ENCODE assay signal across 21 mouse cellular contexts in genomic region chr10:94172706-94173105, GRCm38 (mm10). TPM values are rescaled to one million over a fixed set of nuclear protein-coding genes. Genes with fewer than 3 reads are reported as not detected.
DNase-seq lines count a peak whose midpoint lies in the region; ATAC-seq and TF ChIP-seq lines count a peak whose summit lies in the region.
"Had no signal": no experiment of that assay in that cellular context is flagged by ENCODE, and none has a peak within 500 bp of the region (broad histone marks: within the 10 kb centered on the region; RNA-seq: fewer than 3 reads in every experiment).

No protein-coding gene starts in this region.

- no peak for TF ChIP-seq CTCF in forebrain, postnatal 0 days (IDR thresholded peaks at IDR 0.05; ENCODE audit: low read depth)

- H3K36me3 ChIP-seq in forebrain, embryonic 12.5 days (replicated peaks), result peaks cover 52% of the 10 kb centered on the region
- peaks cover 30% of the 10 kb centered on the region for H3K36me3 ChIP-seq in forebrain, postnatal 0 days (ENCODE audit: insufficient read depth)
- H3K36me3 ChIP-seq in neural tube, embryonic 13.5 days, result peaks cover 80% of the 10 kb centered on the region
- peaks cover 61% of the 10 kb centered on the region for H3K36me3 ChIP-seq in neural tube, embryonic 15.5 days
- peaks cover 67% of the 10 kb centered on the region for H3K36me3 ChIP-seq in hindbrain, embryonic 13.5 days

- ATAC-seq in forebrain, embryonic 12.5 days (ENCODE audit: low FRiP score), result peak; percentile 27; the same call in 1 of the 2 replicates
- ATAC-seq in forebrain, postnatal 0 days, result no peak; the same call in 1 of the 2 replicates
- ATAC-seq in neural tube, embryonic 13.5 days (ENCODE audit: low read depth), result no peak
- no peak for ATAC-seq in neural tube, embryonic 15.5 days (ENCODE audit: low FRiP score)
- ATAC-seq in hindbrain, embryonic 13.5 days (ENCODE audit: low FRiP score), result no peak
- ATAC-seq: liver, postnatal 0 days had no signal

- H3K9me3 ChIP-seq in forebrain, embryonic 12.5 days, result peaks cover 4% of the 10 kb centered on the region; the same call in 1 of the 2 replicates
- H3K9me3 ChIP-seq in forebrain, postnatal 0 days (ENCODE audit: low read length), result no peaks in the 10 kb centered on the region
- peaks cover 4% of the 10 kb centered on the region; the same call in 1 of the 2 replicates for H3K9me3 ChIP-seq in neural tube, embryonic 13.5 days
- no peaks in the 10 kb centered on the region for H3K9me3 ChIP-seq in neural tube, embryonic 15.5 days (replicated peaks)
- no peaks in the 10 kb centered on the region for H3K9me3 ChIP-seq in hindbrain, embryonic 13.5 days
- H3K9me3 ChIP-seq: limb, embryonic 10.5 days had no signal

- no peak for DNase-seq in forebrain, postnatal 0 days
- DNase-seq in thymus, postnatal 14 days, result no peak
- DNase-seq in thymus, postnatal 25 days, result no peak
- no peak for DNase-seq in urinary bladder, postnatal 25 days (ENCODE audit: low spot score)
- DNase-seq: adrenal gland, postnatal 10 days; cerebellum, adult 11 months; heart, postnatal 10 days; kidney, postnatal 36 days; layer of hippocampus, adult 9-11 months; liver, postnatal 0 days; lung, postnatal 10 days; right cerebral cortex, postnatal 14 days; spleen, adult 18-20 months; thymus, postnatal 4 days had no signal

- 15% methylated on average over 6 of the region's 6 CpGs for WGBS in forebrain, embryonic 12.5 days
- 13% methylated on average over 6 of the region's 6 CpGs for WGBS in forebrain, postnatal 0 days
- 23% methylated on average over 6 of the region's 6 CpGs for WGBS in neural tube, embryonic 13.5 days
- 24% methylated on average over 6 of the region's 6 CpGs for WGBS in neural tube, embryonic 15.5 days
- WGBS in hindbrain, embryonic 13.5 days, result 21% methylated on average over 6 of the region's 6 CpGs

- peaks cover 28% of the 10 kb centered on the region for H3K4me1 ChIP-seq in forebrain, embryonic 12.5 days
- H3K4me1 ChIP-seq in forebrain, postnatal 0 days (ENCODE audit: insufficient read depth), result no peaks in the 10 kb centered on the region
- H3K4me1 ChIP-seq in neural tube, embryonic 13.5 days (replicated peaks), result peaks cover 24% of the 10 kb centered on the region
- H3K4me1 ChIP-seq in neural tube, embryonic 15.5 days, result peaks cover 10% of the 10 kb centered on the region; the same call in 1 of the 2 replicates
- H3K4me1 ChIP-seq in hindbrain, embryonic 13.5 days (replicated peaks), result peaks cover 21% of the 10 kb centered on the region
- H3K4me1 ChIP-seq: heart, embryonic 10.5 days; limb, embryonic 10.5 days had no signal

- no peak overlapping the region for H3K9ac ChIP-seq in forebrain, embryonic 12.5 days
- H3K9ac ChIP-seq in forebrain, postnatal 0 days, result no peak overlapping the region
- H3K9ac ChIP-seq in neural tube, embryonic 13.5 days, result no peak overlapping the region
- no peak overlapping the region for H3K9ac ChIP-seq in neural tube, embryonic 15.5 days (replicated peaks)
- H3K9ac ChIP-seq in hindbrain, embryonic 13.5 days, result no peak overlapping the region
- H3K9ac ChIP-seq: liver, postnatal 0 days; neural tube, embryonic 12.5 days had no signal

- H3K27me3 ChIP-seq in forebrain, embryonic 12.5 days, result no peaks in the 10 kb centered on the region
- no peaks in the 10 kb centered on the region for H3K27me3 ChIP-seq in forebrain, postnatal 0 days (ENCODE audit: insufficient read depth, low read length)
- H3K27me3 ChIP-seq in neural tube, embryonic 13.5 days, result no peaks in the 10 kb centered on the region
- no peaks in the 10 kb centered on the region for H3K27me3 ChIP-seq in neural tube, embryonic 15.5 days (replicated peaks)
- H3K27me3 ChIP-seq in hindbrain, embryonic 13.5 days, result 0 out of 2 replicates have a peak, but pooled peaks cover 3% of the 10 kb centered on the region
- H3K27me3 ChIP-seq: neural tube, embryonic 12.5 days had no signal

- H3K4me2 ChIP-seq in forebrain, embryonic 12.5 days, result no peak overlapping the region
- H3K4me2 ChIP-seq in forebrain, postnatal 0 days (ENCODE audit: low read depth), result no peak overlapping the region
- no peak overlapping the region for H3K4me2 ChIP-seq in neural tube, embryonic 13.5 days
- H3K4me2 ChIP-seq in neural tube, embryonic 15.5 days, result no peak overlapping the region
- H3K4me2 ChIP-seq in hindbrain, embryonic 13.5 days, result no peak overlapping the region; the same call in 1 of the 2 replicates
- H3K4me2 ChIP-seq: neural tube, embryonic 12.5 days had no signal

- H3K4me3 ChIP-seq in forebrain, embryonic 12.5 days (replicated peaks), result no peak overlapping the region
- H3K4me3 ChIP-seq in forebrain, postnatal 0 days (ENCODE audit: low read depth, low read length), result no peak overlapping the region
- H3K4me3 ChIP-seq in neural tube, embryonic 13.5 days, result no peak overlapping the region
- no peak overlapping the region for H3K4me3 ChIP-seq in neural tube, embryonic 15.5 days (replicated peaks)
- no peak overlapping the region for H3K4me3 ChIP-seq in hindbrain, embryonic 13.5 days
- H3K4me3 ChIP-seq: heart, embryonic 10.5 days; limb, embryonic 10.5 days; neural tube, embryonic 12.5 days had no signal

- H3K27ac ChIP-seq in forebrain, embryonic 12.5 days, result no peak overlapping the region
- H3K27ac ChIP-seq in forebrain, postnatal 0 days (ENCODE audit: low read depth, low read length), result no peak overlapping the region
- H3K27ac ChIP-seq in neural tube, embryonic 13.5 days (replicated peaks), result peak overlapping the region; percentile 42; the same call in 1 of the 2 replicates
- H3K27ac ChIP-seq in neural tube, embryonic 15.5 days (replicated peaks), result no peak overlapping the region
- peak overlapping the region; percentile 52; the same call in 1 of the 2 replicates for H3K27ac ChIP-seq in hindbrain, embryonic 13.5 days
- H3K27ac ChIP-seq: heart, embryonic 10.5 days; limb, embryonic 10.5 days; neural tube, embryonic 12.5 days had no signal

RNA-seq across cellular contexts. Expression of gene Nr2c1, which starts 24.9 kb away (rescaled TPM):
- polyA plus RNA-seq in forebrain, embryonic 12.5 days (2016; fragmentation: Nextera tagmentation; extraction: Ambion mirVana), result 11.9 and 12.1 TPM in 2 replicates
- total RNA-seq in forebrain, postnatal 0 days (2014; rRNA removed), result 4.8 and 8.4 TPM in 2 replicates
- 2.6 and 3.2 TPM in 2 replicates for polyA plus RNA-seq in forebrain, postnatal 0 days (2015; fragmentation: Nextera tagmentation; extraction: Ambion mirVana)
- 8.3 and 9.7 TPM in 2 replicates for polyA plus RNA-seq in neural tube, embryonic 13.5 days (2015; fragmentation: Nextera tagmentation; extraction: Ambion mirVana)
- 6.6 and 8.4 TPM in 2 replicates for polyA plus RNA-seq in neural tube, embryonic 15.5 days (2015; fragmentation: Nextera tagmentation; extraction: Ambion mirVana)
- polyA plus RNA-seq in hindbrain, embryonic 13.5 days (2015; fragmentation: Nextera tagmentation; extraction: Ambion mirVana), result 8.2 and 9.3 TPM in 2 replicates

RNA-seq across cellular contexts. Expression of gene Ndufa12, which starts 25.8 kb away (rescaled TPM):
- polyA plus RNA-seq in forebrain, embryonic 12.5 days (2016; fragmentation: Nextera tagmentation; extraction: Ambion mirVana), result 445 and 465 TPM in 2 replicates
- 219 and 220 TPM in 2 replicates for total RNA-seq in forebrain, postnatal 0 days (2014; rRNA removed)
- 483 and 610 TPM in 2 replicates for polyA plus RNA-seq in forebrain, postnatal 0 days (2015; fragmentation: Nextera tagmentation; extraction: Ambion mirVana)
- polyA plus RNA-seq in neural tube, embryonic 13.5 days (2015; fragmentation: Nextera tagmentation; extraction: Ambion mirVana), result 388 and 433 TPM in 2 replicates
- polyA plus RNA-seq in neural tube, embryonic 15.5 days (2015; fragmentation: Nextera tagmentation; extraction: Ambion mirVana), result 358 and 402 TPM in 2 replicates
- 339 and 361 TPM in 2 replicates for polyA plus RNA-seq in hindbrain, embryonic 13.5 days (2015; fragmentation: Nextera tagmentation; extraction: Ambion mirVana)

Comparison
In these comparisons a context has a peak if more than half of its experiments do, and no peak if none do; other contexts are left out.
1. H3K27ac ChIP-seq: peak in neural tube, embryonic 13.5 days (single experiment) and hindbrain, embryonic 13.5 days (single experiment); none in forebrain, embryonic 12.5 days (single experiment), forebrain, postnatal 0 days (single experiment) and neural tube, embryonic 15.5 days (single experiment).